Mouse (Mus musculus): ENCODE results near the gene Rab30.
"Not testable (repeated sequence)": the region's sequence is repeated elsewhere in the genome, so short reads cannot be mapped to it uniquely, and the experiment has no call there.

GRCm38 (mm10) chr7:92768116-92768515 lies 26.7 kb downstream of the Rab30 start:
- TF ChIP-seq CTCF (IDR thresholded peaks at IDR 0.05; ENCODE audit: insufficient read depth, low read length); POLR2A (IDR thresholded peaks at IDR 0.05; ENCODE audit: borderline replicate concordance, extremely low read depth, low read depth, low read length): not testable (repeated sequence)
